Mouse (Mus musculus) forebrain, embryonic 14.5 days (tissue): ENCODE results near the gene Alox5ap. TPM values are rescaled to one million over a fixed set of nuclear protein-coding genes. Genes with fewer than 3 reads are reported as not detected.
A peak's percentile ranks its signal among the peaks of the same experiment; 100 is the strongest.

Experiments used
- ATAC-seq: fragments of 200-750 bp; cut with Nextera tagmentation; 2 replicates; pipeline ENCODE4 v1.8.0; 2017; ENCODE audit warnings: mild to moderate bottlenecking, moderate library complexity
- DNase-seq: peaks from one replicate; pipeline ENCODE4 v3.0.0-alpha.2; 2015; ENCODE audit warnings: low spot score
- H3K27ac ChIP-seq: fragments of 300-500 bp; sonication (generic); 2 replicates; pipeline ENCODE4 v1.5.1; 2014; ENCODE audit warnings: low read depth, mild to moderate bottlenecking, control low read depth, low read length, moderate library complexity
- H3K27me3 ChIP-seq: fragments of 300-500 bp; sonication (generic); replicated peaks from 2 replicates; pipeline ENCODE4 v1.6.1; 2014; ENCODE audit warnings: low read length, control low read depth, mixed read lengths; ENCODE audit not compliant: control insufficient read depth, insufficient read depth
- H3K36me3 ChIP-seq: fragments of 300-500 bp; sonication (generic); 2 replicates; pipeline ENCODE4 v1.6.1; 2014; ENCODE audit warnings: low read length, control low read depth; ENCODE audit not compliant: control insufficient read depth, insufficient read depth
- H3K4me1 ChIP-seq: fragments of 300-500 bp; sonication (generic); 2 replicates; pipeline ENCODE4 v1.6.1; 2014; ENCODE audit warnings: antibody characterized with exemption, low read length, control low read depth; ENCODE audit not compliant: control insufficient read depth, insufficient read depth
- H3K4me2 ChIP-seq: fragments of 300-500 bp; sonication (generic); 2 replicates; pipeline ENCODE4 v1.6.1; 2014; ENCODE audit warnings: mild to moderate bottlenecking, control low read depth, low read length
- H3K4me3 ChIP-seq: fragments of 300-500 bp; sonication (generic); 2 replicates; pipeline ENCODE4 v1.5.1; 2014; ENCODE audit warnings: low read depth, low read length, control low read depth
- H3K9ac ChIP-seq: fragments of 300-500 bp; sonication (generic); 2 replicates; pipeline ENCODE4 v1.6.1; 2014; ENCODE audit warnings: mild to moderate bottlenecking, low read length, control low read depth, moderate library complexity
- H3K9me3 ChIP-seq: fragments of 300-500 bp; sonication (generic); replicated peaks from 2 replicates; pipeline ENCODE4 v1.6.1; 2016; ENCODE audit warnings: low read length, control low read depth, mixed read lengths; ENCODE audit not compliant: control insufficient read depth
- WGBS: fragments of 180-500 bp; shearing (Covaris S2); extraction: QIAGEN DNeasy Blood & Tissue Kit; methylation state at CpG from one replicate; pipeline ENCODE4 v1.1.7; 2014; 5-methylcytosine and 5-hydroxymethylcytosine counted together
- polyA plus RNA-seq: library from polyadenylated mRNA; unstranded; fragments of >200 nt; fragmentation: Nextera tagmentation; extraction: Ambion mirVana; gene quantifications from 2 replicates; pipeline ENCODE4 v1.2.1, GENCODE M21; 2014

Alox5ap gene
- polyA plus RNA-seq, 1 experiment from 2014 or later, result 12.7 TPM

- DNase-seq (peak; percentile 64), ATAC-seq (no peak)
- no peak overlapping the region for H3K4me2 ChIP-seq
- whole genome bisulfite sequencing, result 14% methylated on average over 4 of the region's 4 CpGs
- no peaks in the 10 kb centered on the region for H3K9me3 ChIP-seq
- H3K27ac ChIP-seq, result peak overlapping the region; percentile 10; the same call in 1 of the 2 replicates
- no peak overlapping the region for H3K9ac ChIP-seq
- no peak overlapping the region for H3K4me3 ChIP-seq
- H3K36me3 ChIP-seq, result no peaks in the 10 kb centered on the region
- H3K27me3 ChIP-seq, result no peaks in the 10 kb centered on the region
- H3K4me1 ChIP-seq, result peaks cover 22% of the 10 kb centered on the region
Measured at GRCm38 (mm10) chr5:149316926-149317325, 52.4 kb downstream of the Alox5ap start.

GRCm38 (mm10) chr5:149319874-149320323 lies 55.3 kb downstream of the Alox5ap start:
- H3K27ac ChIP-seq, result peak overlapping the region; percentile 89
- peak overlapping the region; percentile 50 for H3K4me2 ChIP-seq
- DNase-seq (no peak), ATAC-seq (no peak)
- H3K9ac ChIP-seq, result peak overlapping the region; percentile 59; the same call in 1 of the 2 replicates
- no peaks in the 10 kb centered on the region for H3K36me3 ChIP-seq
- no peak overlapping the region for H3K4me3 ChIP-seq
- H3K9me3 ChIP-seq, result no peaks in the 10 kb centered on the region
- H3K4me1 ChIP-seq, result peaks cover 27% of the 10 kb centered on the region
- H3K27me3 ChIP-seq, result no peaks in the 10 kb centered on the region
- WGBS, result 38% methylated on average over 9 of the region's 9 CpGs

GRCm38 (mm10) chr5:149320534-149321482 lies 56.2 kb downstream of the Alox5ap start:
- Histone ChIP-seq H3K9me3 (no peaks in the 10 kb centered on the region), H3K4me2 (peak overlapping the region; percentile 50), H3K9ac (peak overlapping the region; percentile 59), H3K27ac (peak overlapping the region; percentile 89), H3K4me3 (no peak overlapping the region), H3K4me1 (peaks cover 27% of the 10 kb centered on the region), H3K36me3 (no peaks in the 10 kb centered on the region), H3K27me3 (no peaks in the 10 kb centered on the region)
- 3% methylated on average over 15 of the region's 15 CpGs for WGBS
- peak; percentile 89 for ATAC-seq
- peak; percentile 90 for DNase-seq

GRCm38 (mm10) chr5:149321909-149322841 lies 57.6 kb downstream of the Alox5ap start:
- peak; percentile 73 for DNase-seq
- H3K4me3 ChIP-seq, result no peak overlapping the region

GRCm38 (mm10) chr5:149322938-149323553 lies 58.5 kb downstream of the Alox5ap start:
- H3K4me1 ChIP-seq, result peaks cover 20% of the 10 kb centered on the region
- WGBS, result 91% methylated on average over 9 of the region's 9 CpGs
- no peaks in the 10 kb centered on the region for H3K36me3 ChIP-seq
- no peak overlapping the region for H3K4me2 ChIP-seq
- H3K9ac ChIP-seq, result no peak overlapping the region
- ATAC-seq (no peak), DNase-seq (no peak)
- H3K9me3 ChIP-seq, result no peaks in the 10 kb centered on the region
- no peaks in the 10 kb centered on the region for H3K27me3 ChIP-seq
- no peak overlapping the region for H3K4me3 ChIP-seq
- H3K27ac ChIP-seq, result peak overlapping the region; percentile 58

More at GRCm38 (mm10) chr5:149321909-149322841, 57.6 kb downstream of the Alox5ap start:
- no peak overlapping the region for H3K9ac ChIP-seq
- peak; percentile 56 for ATAC-seq
- no peak overlapping the region for H3K4me2 ChIP-seq
- H3K27me3 ChIP-seq, result no peaks in the 10 kb centered on the region
- WGBS, result 67% methylated on average over 15 of the region's 15 CpGs
- H3K27ac ChIP-seq, result peak overlapping the region; percentile 59
- H3K4me1 ChIP-seq, result peaks cover 23% of the 10 kb centered on the region
- no peaks in the 10 kb centered on the region for H3K36me3 ChIP-seq
- no peaks in the 10 kb centered on the region for H3K9me3 ChIP-seq

GRCm38 (mm10) chr5:149324739-149325138 lies 60.2 kb downstream of the Alox5ap start:
- 92% methylated on average over 13 of the region's 13 CpGs for WGBS
- Histone ChIP-seq H3K36me3 (no peaks in the 10 kb centered on the region), H3K9ac (no peak overlapping the region), H3K4me2 (no peak overlapping the region), H3K27me3 (no peaks in the 10 kb centered on the region), H3K27ac (no peak overlapping the region), H3K4me3 (no peak overlapping the region), H3K9me3 (no peaks in the 10 kb centered on the region), H3K4me1 (peaks cover 23% of the 10 kb centered on the region)
- DNase-seq (no peak), ATAC-seq (no peak)

- no peaks in the 10 kb centered on the region for H3K36me3 ChIP-seq
- peaks cover 6% of the 10 kb centered on the region; the same call in 1 of the 2 replicates for H3K4me1 ChIP-seq
- H3K4me3 ChIP-seq, result no peak overlapping the region
- no peak overlapping the region for H3K4me2 ChIP-seq
- 0 out of 2 replicates have a peak overlapping the region, but pooled peaks have one; percentile 6 for H3K9ac ChIP-seq
- ATAC-seq (peak; percentile 70), DNase-seq (peak; percentile 82)
- H3K27ac ChIP-seq, result peak overlapping the region; percentile 71
- 26% methylated on average over 12 of the region's 12 CpGs for WGBS
- no peaks in the 10 kb centered on the region for H3K27me3 ChIP-seq
- no peaks in the 10 kb centered on the region for H3K9me3 ChIP-seq
Measured at GRCm38 (mm10) chr5:149329098-149329887, 64.7 kb downstream of the Alox5ap start.
